9 mouse cellular contexts compared by ENCODE assay signal in genomic region chrX:142821846-142822245, GRCm38 (mm10).
DNase-seq lines count a peak whose midpoint lies in the region; TF ChIP-seq lines count a peak whose summit lies in the region.
"Had no signal": no experiment of that assay in that cellular context is flagged by ENCODE, and none has a peak within 500 bp of the region (broad histone marks: within the 10 kb centered on the region; RNA-seq: fewer than 3 reads in every experiment).

No protein-coding gene starts in this region.

- H3K27ac ChIP-seq in left cerebral cortex, adult 2 months: no peak overlapping the region
- H3K27ac ChIP-seq in cortical plate, adult 2 months (ENCODE audit: insufficient read depth, low read length): no peak overlapping the region
- H3K27ac ChIP-seq: midbrain, embryonic 10.5 days had no signal

- peak; percentile 30 for DNase-seq in embryo, embryonic 10 days (ENCODE audit: low spot score)
- no peak for DNase-seq in embryo, embryonic 9.5 days (ENCODE audit: extremely low spot score)
- DNase-seq in left cerebral cortex, adult 2 months (ENCODE audit: extremely low spot score in 1 of 2, low spot score in 2 of 2): no peak
- no peak for DNase-seq in left cerebral cortex, adult 8-10 months (ENCODE audit: low spot score in 2 of 2)
- DNase-seq in B cell, adult 2 months: peak; percentile 32 to 44
- DNase-seq in urinary bladder, postnatal 10 days (ENCODE audit: low spot score): no peak
- DNase-seq in layer of hippocampus, postnatal 25 days (ENCODE audit: extremely low spot score in 1 of 2, low spot score in 1 of 2): no peak

- peak; percentile 69 for TF ChIP-seq CTCF in left cerebral cortex, adult 2 months (IDR thresholded peaks at IDR 0.05)
- peak; percentile 41 for TF ChIP-seq CTCF in cortical plate, adult 2 months (IDR thresholded peaks at IDR 0.05; ENCODE audit: extremely low read depth, insufficient read depth, low read length)

- TF ChIP-seq POLR2A in cortical plate, adult 2 months (IDR thresholded peaks at IDR 0.05; ENCODE audit: extremely low read depth, insufficient read depth, low read length): no peak

- intact Hi-C loops in left cerebral cortex, adult 2 months (cut with DNase I): loop anchor here (2.0 kb wide), 1 partner anchor 237 kb away; no protein-coding TSS in a partner anchor

- H3K4me1 ChIP-seq in cortical plate, adult 2 months (ENCODE audit: control insufficient read depth, insufficient read depth, low read length): no peaks in the 10 kb centered on the region

- no peak overlapping the region for H3K4me3 ChIP-seq in left cerebral cortex, adult 2 months
- no peak overlapping the region for H3K4me3 ChIP-seq in cortical plate, adult 2 months (ENCODE audit: insufficient read depth, low read length)
- H3K4me3 ChIP-seq: midbrain, embryonic 10.5 days had no signal

Comparison
In these comparisons a context has a peak if more than half of its experiments do, and no peak if none do; other contexts are left out.
1. DNase-seq: peak in embryo, embryonic 10 days (single experiment) and B cell, adult 2 months (2 of 2); none in embryo, embryonic 9.5 days (single experiment), left cerebral cortex, adult 2 months (0 of 2), left cerebral cortex, adult 8-10 months (0 of 2), urinary bladder, postnatal 10 days (single experiment) and layer of hippocampus, postnatal 25 days (0 of 2).